Mouse (Mus musculus) hematopoietic stem cell, adult 5-6 weeks (primary cell): ENCODE measurements around the gene Srsf1. TPM values are rescaled to one million over a fixed set of nuclear protein-coding genes. Genes with fewer than 3 reads are reported as not detected.
A peak's percentile ranks its signal among the peaks of the same experiment; 100 is the strongest.

Source experiments
- ATAC-seq, 2 experiments: fragments of 125-278 bp in 1 of 2; replicated peaks in 1 of 2; 2 replicates each; pipeline ENCODE4 v1.8.0; 2016 to 2017; ENCODE audit warnings: inconsistent platforms in 2 of 2, mild to moderate bottlenecking in 2 of 2, moderate number of reproducible peaks in 2 of 2, low read depth in 1 of 2, moderate TSS enrichment in 1 of 2; ENCODE audit not compliant: low FRiP score in 2 of 2, poor library complexity in 2 of 2, severe bottlenecking in 2 of 2, insufficient read depth in 1 of 2, low TSS enrichment in 1 of 2
- total RNA-seq: library from RNA; stranded (forward); fragments of 172-1452, 232-1000 nt; gene quantifications from 2 replicates; pipeline ENCODE4 v1.2.3, GENCODE M21; 2017

The Srsf1 gene
- total RNA-seq: 411 and 444 TPM in 2 replicates

- peak; percentile 91 to 92 for ATAC-seq
These were observed at the start of gene Srsf1 for GRCm38 (mm10) chr11:88046944-88047794. Srsf1 (plus strand) TSS chr11:88047373.

GRCm38 (mm10) chr11:87999751-88000150 lies 47.4 kb upstream of the Srsf1 start:
- ATAC-seq: no peak

DNA sequence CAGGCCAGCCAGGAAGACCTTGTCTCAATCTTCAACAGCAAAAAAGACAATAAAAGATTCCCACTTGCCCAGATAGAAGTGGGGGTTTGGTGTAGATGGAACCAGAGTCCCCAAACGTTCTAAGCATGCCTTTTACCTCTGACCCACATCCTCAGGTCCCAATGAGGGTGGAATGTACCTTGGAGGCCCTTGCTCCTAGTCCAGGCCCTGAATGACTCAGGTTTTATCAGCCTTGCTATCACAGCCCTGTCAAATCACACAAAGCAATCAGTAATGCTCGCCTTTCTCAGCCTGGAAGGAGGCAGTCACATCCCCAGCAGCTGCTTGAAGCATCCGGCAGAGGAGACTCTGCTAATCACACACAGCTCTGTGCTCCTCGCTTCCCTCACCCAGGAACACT lies 44.4 kb upstream of the Srsf1 start:
- no peak for ATAC-seq

DNA sequence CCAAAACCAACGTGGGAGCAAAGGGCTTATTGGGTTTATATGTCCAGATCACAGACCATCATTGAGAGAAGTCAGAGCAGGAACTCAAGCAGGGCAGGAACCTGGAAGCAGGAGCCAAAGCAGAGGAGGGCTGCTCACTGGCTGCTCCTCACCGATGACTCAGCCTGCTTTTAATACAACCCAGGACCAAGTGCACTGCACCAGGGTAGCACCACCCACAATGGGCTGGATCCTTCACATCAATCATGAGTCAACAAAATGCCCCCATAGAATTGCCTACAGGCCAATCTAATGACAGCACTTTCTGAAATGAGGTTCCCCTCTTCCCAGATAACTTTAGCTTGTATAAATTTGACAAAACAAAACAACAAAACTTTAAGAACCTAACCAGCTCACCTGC lies 43.0 kb upstream of the Srsf1 start:
- no peak for ATAC-seq

- ATAC-seq: no peak
These were observed 38.5 kb upstream of the Srsf1 start for GRCm38 (mm10) chr11:88008641-88009040.

GRCm38 (mm10) chr11:88009542-88010190 lies 37.5 kb upstream of the Srsf1 start:
- peak in 1 of 2 experiments; percentile 21; a peak in 1 of 4 replicates for ATAC-seq

DNA sequence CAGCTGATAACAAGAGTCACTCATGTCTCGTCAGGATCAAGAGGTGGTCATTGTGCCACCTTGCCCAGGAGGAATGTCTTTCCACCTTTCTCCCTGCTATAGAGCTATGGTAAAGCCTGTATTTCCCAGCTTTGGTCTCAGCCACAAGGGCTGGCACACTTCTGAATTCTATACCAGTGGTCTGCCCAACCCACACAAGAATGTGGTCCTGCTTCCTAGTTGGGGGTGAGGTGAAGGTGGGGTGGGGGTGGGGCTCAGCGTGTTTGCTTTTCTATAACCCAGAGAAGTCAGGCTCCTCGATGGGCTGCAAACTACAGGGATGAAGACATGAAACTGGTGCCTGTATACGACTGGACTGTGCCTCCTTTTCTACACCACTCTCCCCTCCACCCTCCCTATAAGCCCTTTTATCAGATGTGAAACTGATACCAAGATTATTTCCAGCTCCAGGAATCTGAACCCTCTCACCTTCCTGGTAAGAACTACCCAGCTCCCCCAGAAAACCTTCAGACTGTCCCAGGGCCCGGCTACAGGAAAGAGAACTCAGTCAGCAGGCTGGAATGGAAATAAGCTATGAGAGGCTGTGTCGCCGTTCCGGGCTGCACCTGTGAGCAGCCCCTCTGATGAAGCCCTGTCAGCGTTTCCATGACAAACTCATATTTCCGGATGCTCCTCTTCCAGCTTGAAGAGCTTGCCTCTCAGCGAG lies 35.8 kb upstream of the Srsf1 start:
- no peak for ATAC-seq

GRCm38 (mm10) chr11:88011914-88012419 lies 35.2 kb upstream of the Srsf1 start:
- ATAC-seq: no peak

GRCm38 (mm10) chr11:88012621-88013244 lies 34.4 kb upstream of the Srsf1 start:
- ATAC-seq: no peak

DNA sequence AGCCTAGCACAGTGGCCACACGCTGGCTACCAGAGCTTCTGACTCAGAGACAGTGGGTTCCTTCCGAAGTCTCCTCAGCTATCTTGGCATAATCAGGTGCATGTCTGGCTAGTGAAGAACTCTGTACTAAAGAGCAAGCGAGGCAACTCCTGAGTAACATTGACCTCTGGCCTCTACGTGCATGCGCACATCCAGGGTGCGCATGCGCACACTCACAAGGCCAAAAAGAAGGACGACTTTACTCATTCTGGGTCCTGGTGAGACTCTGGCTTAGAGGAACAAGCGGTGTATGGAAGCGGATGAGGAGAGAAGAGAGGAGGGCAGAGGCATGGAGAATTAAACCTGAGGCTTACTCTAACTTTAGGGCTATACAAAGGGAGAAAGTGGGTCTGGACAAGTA lies 33.5 kb upstream of the Srsf1 start:
- ATAC-seq: no peak

DNA sequence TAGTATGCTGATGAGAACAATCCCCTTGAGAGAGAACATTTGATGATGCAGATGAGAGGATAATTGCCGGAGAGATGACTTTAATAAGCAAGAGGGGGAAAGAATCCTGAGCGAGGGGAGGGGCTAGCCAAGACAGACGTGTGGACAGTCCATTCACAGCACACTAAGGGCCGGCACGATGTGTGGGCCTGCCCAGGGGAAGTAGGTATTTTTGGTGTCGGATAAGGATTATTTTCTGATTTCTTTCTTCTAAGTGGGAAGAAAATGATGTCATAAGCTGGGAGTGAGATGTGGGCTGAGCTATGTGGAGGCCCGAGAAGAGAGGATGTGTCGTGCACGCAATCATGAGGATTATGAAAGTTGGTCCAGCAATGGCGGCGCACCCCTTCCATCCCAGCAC lies 32.0 kb upstream of the Srsf1 start:
- ATAC-seq: no peak

DNA sequence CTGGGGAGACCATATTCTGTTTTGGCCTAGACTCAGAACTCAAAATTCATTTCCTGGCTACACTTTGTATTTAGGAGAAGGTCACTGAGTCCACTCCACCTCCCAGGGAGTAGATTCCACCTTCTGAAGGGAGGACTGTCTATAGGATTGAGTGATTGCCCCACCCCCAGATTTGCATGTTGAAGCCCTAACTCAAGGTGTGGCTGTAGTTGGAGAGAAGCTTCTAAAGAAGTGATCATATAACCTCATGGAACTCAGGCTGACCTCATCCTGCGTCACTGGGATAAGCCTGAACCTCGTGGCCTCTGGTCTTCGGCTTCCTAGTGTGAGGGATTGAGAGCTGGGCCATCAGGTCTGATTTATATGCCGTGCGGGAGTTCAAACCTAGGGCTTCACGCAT lies 31.4 kb upstream of the Srsf1 start:
- ATAC-seq: no peak

DNA sequence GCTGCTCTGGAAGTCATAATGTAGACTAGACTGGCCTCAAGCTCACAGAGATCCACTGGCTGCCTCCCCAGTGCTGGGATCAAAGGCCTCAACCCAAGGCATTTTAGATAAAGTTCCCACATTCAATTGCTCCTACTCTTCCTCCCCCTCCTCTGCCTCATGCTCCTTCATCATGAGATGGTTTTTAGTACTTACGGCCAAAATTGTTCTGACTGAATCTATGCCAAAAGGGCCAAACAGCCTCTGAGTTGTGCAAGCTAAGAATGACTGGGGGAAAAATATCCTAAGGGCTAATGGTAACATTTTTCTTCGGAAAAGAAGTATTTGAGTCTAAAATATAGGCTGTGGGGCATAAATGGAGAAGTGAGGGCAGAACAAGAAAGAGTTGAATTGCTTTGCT lies 23.2 kb upstream of the Srsf1 start:
- ATAC-seq: no peak

DNA sequence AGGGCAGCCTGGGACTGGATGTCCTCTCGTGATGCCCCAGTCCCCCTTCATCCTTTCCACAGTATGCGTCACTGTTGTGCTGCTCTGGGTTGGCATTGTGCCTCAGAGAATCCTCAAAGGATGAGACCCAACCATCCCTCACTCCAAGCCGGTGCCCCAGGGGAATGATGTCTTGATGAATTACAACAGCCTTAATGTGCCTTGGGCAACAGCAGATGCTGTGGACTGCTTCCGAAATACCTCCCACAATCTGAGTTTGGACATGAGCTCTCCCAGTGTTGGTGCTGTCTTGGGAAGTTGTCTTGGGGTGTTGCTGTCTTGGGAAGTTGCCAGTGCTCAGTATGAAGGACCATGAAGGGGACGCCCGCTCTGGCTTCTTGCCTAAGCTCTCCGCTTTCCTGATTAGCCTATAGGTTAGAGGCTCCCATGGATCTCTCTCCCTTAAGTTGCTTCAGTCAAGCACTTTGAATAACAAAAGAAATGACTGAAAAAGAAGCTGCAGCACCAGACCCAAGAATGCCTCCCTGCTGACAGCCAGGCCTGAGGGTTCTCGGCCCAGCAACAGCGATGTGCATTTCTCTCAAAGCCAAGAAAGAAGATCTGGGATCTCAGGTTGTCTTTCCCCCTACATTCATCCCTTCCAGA lies 19.7 kb upstream of the Srsf1 start:
- ATAC-seq: no peak

DNA sequence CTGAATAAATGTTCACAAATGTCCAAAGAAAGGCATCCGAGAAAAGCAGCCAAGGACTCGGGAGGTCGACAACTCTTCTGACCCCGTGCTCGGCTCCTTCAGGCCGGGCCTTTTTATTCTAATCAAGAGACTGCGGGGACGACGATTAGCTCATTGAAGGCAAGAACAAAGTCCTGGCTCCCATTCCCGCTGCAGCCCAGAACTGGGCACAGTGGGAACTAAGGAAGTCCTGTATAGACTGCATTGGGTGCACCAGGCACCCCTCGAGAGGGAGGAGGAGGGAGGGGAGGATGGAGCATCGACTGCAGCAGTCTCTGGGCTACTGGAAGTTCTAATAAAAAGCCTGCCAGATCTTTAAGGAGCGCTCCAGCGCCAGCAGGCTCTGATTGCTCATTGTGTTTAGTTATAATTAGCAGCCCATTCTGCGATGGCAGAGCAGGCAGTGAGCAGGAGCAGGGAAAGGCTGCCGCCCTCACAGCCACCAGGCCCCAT lies 18.9 kb upstream of the Srsf1 start:
- no peak for ATAC-seq

DNA sequence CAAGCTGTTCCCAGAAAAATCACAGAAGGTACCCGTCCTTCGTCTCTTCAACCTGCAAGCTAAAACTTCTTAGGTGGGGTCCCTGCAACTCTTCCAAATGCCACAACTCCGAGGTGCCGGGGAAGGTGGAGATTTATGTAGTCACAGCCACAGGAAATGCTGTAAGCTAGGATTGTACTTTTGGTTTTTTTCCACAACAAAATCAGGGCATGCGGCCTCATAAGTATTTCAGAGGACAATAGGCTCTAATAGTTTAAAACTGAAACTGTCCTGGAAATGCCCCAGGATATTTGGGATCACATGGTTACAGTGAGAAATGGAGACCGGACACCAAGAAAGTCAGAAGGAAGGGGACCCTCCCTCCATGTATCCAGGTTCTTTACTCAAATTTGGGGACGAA lies 17.0 kb upstream of the Srsf1 start:
- ATAC-seq: no peak

DNA sequence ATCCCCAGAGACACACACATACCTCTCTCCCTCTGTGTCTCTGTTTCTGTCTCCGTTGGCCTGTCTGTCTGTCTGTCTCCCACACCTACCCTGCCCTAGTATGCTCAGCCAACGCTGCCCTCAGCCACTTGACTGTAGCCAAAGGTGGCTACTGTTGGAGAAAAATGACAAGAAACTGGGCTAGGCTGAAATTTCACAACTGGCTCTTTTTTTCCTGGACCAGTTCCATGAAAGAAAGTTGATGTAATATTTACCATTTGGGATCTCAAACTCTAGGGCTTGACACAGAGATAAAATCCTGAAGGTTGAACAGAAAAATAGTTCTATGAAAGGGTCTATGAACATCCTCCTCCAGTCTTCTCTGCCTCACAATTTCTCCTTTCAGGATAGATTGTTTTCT lies 16.3 kb upstream of the Srsf1 start:
- no peak for ATAC-seq
